Mouse (Mus musculus) forebrain, embryonic 15.5 days (tissue): Measurements from ENCODE around the gene Zfp260. TPM values are rescaled to one million over a fixed set of nuclear protein-coding genes. Genes with fewer than 3 reads are reported as not detected.

Source experiments
- ATAC-seq: fragments of 200-750 bp; cut with Nextera tagmentation; replicated peaks from 2 replicates; pipeline ENCODE4 v1.8.0; 2017; ENCODE audit warnings: mild to moderate bottlenecking, moderate TSS enrichment, moderate library complexity
- H3K27ac ChIP-seq: fragments of 300-500 bp; sonication (generic); replicated peaks from 2 replicates; pipeline ENCODE4 v1.5.1; 2015; ENCODE audit warnings: mild to moderate bottlenecking, inconsistent platforms
- H3K27me3 ChIP-seq: fragments of 300-500 bp; sonication (generic); 2 replicates; pipeline ENCODE4 v1.6.1; 2015; ENCODE audit warnings: inconsistent platforms
- H3K36me3 ChIP-seq: fragments of 300-500 bp; sonication (generic); 2 replicates; pipeline ENCODE4 v1.6.1; 2015; ENCODE audit warnings: mild to moderate bottlenecking, inconsistent platforms
- H3K4me1 ChIP-seq: fragments of 300-500 bp; sonication (generic); 2 replicates; pipeline ENCODE4 v1.6.1; 2015; ENCODE audit warnings: inconsistent platforms
- H3K4me2 ChIP-seq: fragments of 300-500 bp; sonication (generic); replicated peaks from 2 replicates; pipeline ENCODE4 v1.6.1; 2015; ENCODE audit warnings: mild to moderate bottlenecking, inconsistent platforms
- H3K4me3 ChIP-seq: fragments of 300-500 bp; sonication (generic); 2 replicates; pipeline ENCODE4 v1.5.1; 2015; ENCODE audit warnings: mild to moderate bottlenecking, inconsistent platforms
- H3K9ac ChIP-seq: fragments of 300-500 bp; sonication (generic); replicated peaks from 2 replicates; pipeline ENCODE4 v1.6.1; 2015; ENCODE audit warnings: mild to moderate bottlenecking, inconsistent platforms
- H3K9me3 ChIP-seq: fragments of 300-500 bp; sonication (generic); 2 replicates; pipeline ENCODE4 v1.6.1; 2016; ENCODE audit warnings: inconsistent platforms
- WGBS: fragments of 180-500 bp; shearing (Covaris S2); methylation state at CpG from one replicate; pipeline ENCODE4 v1.1.7; 2015; ENCODE audit warnings: mixed read lengths; 5-methylcytosine and 5-hydroxymethylcytosine counted together
- polyA plus RNA-seq: library from polyadenylated mRNA; unstranded; fragments of >200 nt; fragmentation: Nextera tagmentation; extraction: Ambion mirVana; gene quantifications from 2 replicates; pipeline ENCODE4 v1.2.1, GENCODE M21; 2015

Gene Zfp260
- 112 and 122 TPM in 2 replicates for polyA plus RNA-seq

DNA sequence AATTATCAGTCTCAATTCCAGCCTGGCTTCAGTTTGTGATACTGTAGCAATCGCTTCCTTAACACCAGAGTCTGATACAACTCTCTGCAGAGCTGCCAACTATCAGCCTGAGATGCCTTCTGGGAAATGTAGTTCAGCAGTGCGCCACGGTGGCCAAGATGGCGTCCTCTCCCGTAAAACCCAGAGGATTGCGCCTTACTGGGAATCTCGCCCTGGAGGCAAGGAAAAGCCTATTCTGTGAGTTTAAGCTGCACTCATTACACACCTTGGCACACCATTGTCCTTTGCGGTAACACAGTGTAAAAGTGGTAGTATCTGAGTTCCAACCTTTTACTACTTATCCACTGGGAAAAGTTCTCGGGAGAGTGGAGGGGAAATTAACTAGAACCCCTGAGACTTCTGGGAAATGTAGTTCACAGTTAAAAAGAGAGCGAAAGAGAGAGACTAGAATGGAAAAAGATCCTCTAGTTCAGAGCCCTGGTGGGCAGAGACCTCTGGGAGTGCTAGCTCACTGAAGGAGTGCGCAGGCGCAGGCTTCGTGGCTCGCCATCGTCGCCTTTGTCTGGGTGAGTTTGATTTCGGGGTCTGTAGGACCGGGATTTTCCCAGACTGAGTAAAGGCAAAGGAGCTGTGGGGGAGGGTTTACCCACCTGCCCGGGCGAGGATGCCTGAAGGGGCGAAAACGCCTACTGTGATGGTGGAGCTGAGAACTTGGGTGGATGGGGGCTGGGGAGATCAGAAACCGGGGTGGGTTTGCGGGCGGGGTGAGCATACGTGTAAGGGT, at the start of gene Zfp260:
Zfp260 (plus strand) TSS at position 132 of the 784 bp plus-strand sequence.
- peak within 1 kb of the TSS; percentile 99 for H3K27ac ChIP-seq
- H3K36me3 ChIP-seq, result peaks cover 13% of the 10 kb centered on the region; the same call in 1 of the 2 replicates
- peak within 1 kb of the TSS; percentile 70 for H3K4me3 ChIP-seq
- WGBS, result 0% methylated on average over 26 of the region's 26 CpGs
- peak within 1 kb of the TSS; percentile 69 for H3K4me2 ChIP-seq
- H3K27me3 ChIP-seq, result no peaks in the 10 kb centered on the region
- H3K9ac ChIP-seq, result peak within 1 kb of the TSS; percentile 93
- H3K9me3 ChIP-seq, result no peaks in the 10 kb centered on the region
- H3K4me1 ChIP-seq, result peaks cover 42% of the 10 kb centered on the region
- ATAC-seq, result peak; percentile 79

DNA sequence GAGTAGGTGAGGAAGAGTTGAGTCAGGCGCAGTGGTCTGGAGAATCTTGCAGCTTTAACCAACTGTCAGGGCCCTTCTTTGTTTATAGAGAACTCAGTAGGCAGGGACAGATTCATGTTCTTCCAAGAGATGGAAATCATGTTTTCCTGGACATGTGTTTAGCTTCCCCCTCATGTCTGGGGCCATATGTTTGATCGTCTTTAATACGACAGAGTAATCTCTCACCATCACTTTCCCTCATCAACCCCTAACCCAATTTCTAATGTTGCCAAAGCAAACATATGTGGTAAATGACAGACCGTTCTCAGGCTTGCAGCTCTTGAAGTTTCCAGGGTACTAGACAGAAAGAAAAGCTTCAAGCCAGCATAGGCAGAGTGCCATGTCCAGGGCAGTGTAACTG, 46.5 kb upstream of the Zfp260 start:
- H3K27me3 ChIP-seq, result no peaks in the 10 kb centered on the region
- peak overlapping the region; percentile 40 for H3K27ac ChIP-seq
- ATAC-seq, result no peak
- no peaks in the 10 kb centered on the region for H3K9me3 ChIP-seq
- WGBS, result 71% methylated on average over 4 of the region's 4 CpGs
- no peak overlapping the region for H3K4me3 ChIP-seq
- H3K9ac ChIP-seq, result no peak overlapping the region
- peaks cover 17% of the 10 kb centered on the region for H3K4me1 ChIP-seq
- H3K4me2 ChIP-seq, result no peak overlapping the region
- H3K36me3 ChIP-seq, result no peaks in the 10 kb centered on the region

DNA sequence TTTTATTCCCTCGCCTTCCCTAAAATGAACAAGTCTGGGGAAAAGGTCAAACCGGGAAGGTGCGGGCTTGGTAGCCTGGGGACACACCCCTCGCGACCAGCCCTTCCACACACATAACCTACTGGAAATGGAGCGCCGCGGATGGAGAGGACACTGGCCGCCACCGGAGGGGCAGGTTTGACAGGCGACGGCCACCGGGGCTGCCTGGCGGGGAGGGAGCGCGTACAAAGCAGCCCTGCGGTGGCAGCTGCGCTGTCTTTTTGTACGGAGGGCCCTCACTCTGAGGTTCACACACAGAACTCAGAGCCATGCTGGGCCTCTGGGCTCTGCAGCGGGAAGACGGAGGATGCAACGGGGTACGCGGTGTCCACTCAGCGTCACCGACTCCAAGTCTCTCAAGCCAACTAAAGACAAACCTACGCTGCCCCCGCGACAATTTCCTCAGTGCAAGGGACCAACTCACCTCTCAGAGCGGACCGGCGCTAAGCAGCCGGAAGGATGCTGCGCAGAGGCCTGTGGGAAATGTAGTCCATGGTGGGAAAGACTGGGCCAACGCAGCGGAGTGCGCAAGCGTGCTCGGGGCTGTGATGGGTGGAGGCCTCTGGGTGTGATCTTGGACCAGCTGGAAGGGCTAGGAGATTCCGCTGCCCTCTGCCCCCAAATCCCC, 43.6 kb upstream of the Zfp260 start, which contains the start of gene Zfp14:
Zfp14 (minus strand) TSS at position 499 of the 667 bp plus-strand sequence.
- WGBS, result under 1% methylated on average over 39 of the region's 40 CpGs
- Histone ChIP-seq H3K9me3 (no peaks in the 10 kb centered on the region), H3K4me3 (peak within 1 kb of the TSS; percentile 73), H3K27ac (peak within 1 kb of the TSS; percentile 92), H3K4me1 (peaks cover 17% of the 10 kb centered on the region), H3K27me3 (no peaks in the 10 kb centered on the region), H3K9ac (peak within 1 kb of the TSS; percentile 88), H3K4me2 (peak within 1 kb of the TSS; percentile 63), H3K36me3 (peaks cover 10% of the 10 kb centered on the region)
- ATAC-seq, result peak; percentile 99

GRCm38 (mm10) chr7:30053591-30053990, 41.0 kb upstream of the Zfp260 start:
- peaks cover 28% of the 10 kb centered on the region for H3K36me3 ChIP-seq
- H3K27me3 ChIP-seq, result no peaks in the 10 kb centered on the region
- H3K9ac ChIP-seq, result no peak overlapping the region
- peaks cover 12% of the 10 kb centered on the region for H3K4me1 ChIP-seq
- H3K4me3 ChIP-seq, result no peak overlapping the region
- H3K27ac ChIP-seq, result no peak overlapping the region
- ATAC-seq, result no peak
- H3K9me3 ChIP-seq, result no peaks in the 10 kb centered on the region
- 13% methylated on average over 3 of the region's 3 CpGs for WGBS
- no peak overlapping the region for H3K4me2 ChIP-seq

DNA sequence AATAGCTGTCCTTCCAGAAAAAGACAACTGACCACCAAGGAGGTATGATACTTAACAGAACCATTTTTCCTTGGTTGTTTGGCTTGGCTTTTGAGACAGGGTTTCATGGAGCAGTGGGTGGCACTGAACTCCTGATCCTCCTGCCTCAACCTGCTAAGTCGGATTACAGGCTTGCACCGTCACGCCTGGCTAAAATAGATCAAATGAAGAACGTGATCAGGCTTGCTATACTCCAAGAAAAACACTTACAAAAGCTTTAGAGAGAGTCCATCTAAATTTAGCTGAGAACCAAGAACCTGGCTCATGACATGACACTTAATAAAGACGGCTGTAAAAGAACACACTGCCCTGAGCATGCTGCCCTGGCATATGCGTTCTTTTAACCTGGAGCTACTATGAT, 34.2 kb upstream of the Zfp260 start:
- no peak overlapping the region for H3K9ac ChIP-seq
- H3K4me2 ChIP-seq, result no peak overlapping the region
- no peak overlapping the region for H3K27ac ChIP-seq
- no peak for ATAC-seq
- H3K27me3 ChIP-seq, result no peaks in the 10 kb centered on the region
- no peaks in the 10 kb centered on the region for H3K4me1 ChIP-seq
- 86% methylated on average over 6 of the region's 6 CpGs for WGBS
- no peaks in the 10 kb centered on the region for H3K9me3 ChIP-seq
- H3K36me3 ChIP-seq, result peaks cover 68% of the 10 kb centered on the region
- no peak overlapping the region for H3K4me3 ChIP-seq

DNA sequence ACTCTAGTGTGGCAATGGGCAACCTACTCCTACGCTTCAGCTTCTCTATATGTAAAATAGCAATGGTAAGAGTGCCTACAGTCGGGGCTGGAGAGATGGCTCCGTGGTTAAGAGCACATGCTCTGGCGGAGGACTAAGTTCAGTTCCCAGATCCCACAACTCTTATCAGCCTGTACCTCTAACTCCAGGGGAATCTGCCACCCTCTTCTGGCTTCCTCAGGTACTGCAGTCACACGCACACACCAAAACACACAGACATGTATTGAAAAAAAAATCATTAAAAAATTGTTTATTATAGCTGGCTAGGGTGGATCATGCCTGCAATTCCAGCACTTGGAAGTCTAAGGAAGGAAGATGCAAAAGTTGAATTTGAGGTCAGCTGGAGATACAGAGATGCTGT, 32.1 kb upstream of the Zfp260 start:
- 92% methylated on average over 5 of the region's 5 CpGs for WGBS
- no peak for ATAC-seq
- no peaks in the 10 kb centered on the region for H3K27me3 ChIP-seq
- no peak overlapping the region for H3K27ac ChIP-seq
- H3K4me2 ChIP-seq, result no peak overlapping the region
- H3K4me1 ChIP-seq, result no peaks in the 10 kb centered on the region
- no peak overlapping the region for H3K9ac ChIP-seq
- H3K4me3 ChIP-seq, result no peak overlapping the region
- H3K36me3 ChIP-seq, result peaks cover 63% of the 10 kb centered on the region
- no peaks in the 10 kb centered on the region for H3K9me3 ChIP-seq

GRCm38 (mm10) chr7:30064622-30065021, 30.0 kb upstream of the Zfp260 start:
- Histone ChIP-seq H3K36me3 (peaks cover 65% of the 10 kb centered on the region), H3K4me3 (no peak overlapping the region), H3K27me3 (no peaks in the 10 kb centered on the region), H3K4me1 (no peaks in the 10 kb centered on the region), H3K9me3 (no peaks in the 10 kb centered on the region), H3K9ac (no peak overlapping the region), H3K4me2 (no peak overlapping the region), H3K27ac (no peak overlapping the region)
- WGBS, result 83% methylated on average over 5 of the region's 5 CpGs
- ATAC-seq, result no peak

DNA sequence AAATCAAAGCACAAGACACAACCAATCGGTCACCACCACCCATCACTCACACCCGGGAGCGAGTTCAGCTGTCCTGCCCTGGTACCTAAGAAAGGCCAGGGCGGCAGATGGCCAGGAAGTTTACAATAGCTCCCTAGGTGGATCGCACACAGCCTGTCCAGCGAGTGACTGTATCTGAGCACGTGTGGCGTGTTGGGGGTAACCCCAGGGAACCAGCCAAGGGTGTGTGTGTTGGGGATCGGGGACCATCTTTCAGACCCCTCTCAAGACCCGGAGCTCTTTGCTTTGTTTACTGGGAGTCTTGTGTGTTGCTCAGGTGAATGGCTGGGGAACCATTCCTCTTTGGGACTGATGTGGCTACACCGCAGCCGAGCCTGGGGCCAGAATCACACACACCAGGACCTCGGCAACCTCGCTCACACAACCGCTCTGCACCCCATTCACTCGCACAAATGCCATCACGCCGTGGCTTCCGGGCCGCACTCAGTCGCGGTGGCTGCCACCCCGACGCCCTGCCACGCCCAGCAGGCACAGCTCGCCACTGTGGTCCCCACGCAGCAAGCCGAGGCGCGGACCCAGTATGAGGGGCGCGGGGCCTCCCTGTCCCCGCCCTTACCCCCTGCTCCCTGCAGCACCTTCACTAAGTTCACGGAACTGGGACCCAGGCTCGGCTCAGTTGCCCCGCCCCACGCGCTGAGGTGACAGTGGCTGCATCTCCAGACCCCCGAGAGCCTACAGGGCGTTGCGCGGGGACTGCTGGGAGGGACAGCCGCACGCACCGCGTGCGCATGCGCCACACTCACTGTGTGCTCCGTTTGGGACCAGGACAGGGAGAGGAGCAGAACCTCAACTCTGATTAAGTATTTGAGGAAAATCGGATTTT, 22.2 kb upstream of the Zfp260 start, which contains the start of gene Zfp82:
Zfp82 (minus strand) TSS at position 755 of the 883 bp plus-strand sequence.
- Histone ChIP-seq H3K36me3 (peaks cover 29% of the 10 kb centered on the region; the same call in 1 of the 2 replicates), H3K9me3 (no peaks in the 10 kb centered on the region), H3K4me1 (peaks cover 20% of the 10 kb centered on the region), H3K4me3 (peak within 1 kb of the TSS; percentile 97), H3K27ac (peak within 1 kb of the TSS; percentile 89), H3K4me2 (peak within 1 kb of the TSS; percentile 97), H3K9ac (peak within 1 kb of the TSS; percentile 93), H3K27me3 (no peaks in the 10 kb centered on the region)
- under 1% methylated on average over 50 of the region's 50 CpGs for WGBS
- peak; percentile 93 for ATAC-seq

GRCm38 (mm10) chr7:30086524-30086923, 8.1 kb upstream of the Zfp260 start:
- Histone ChIP-seq H3K4me2 (no peak overlapping the region), H3K36me3 (peaks cover 31% of the 10 kb centered on the region), H3K27ac (no peak overlapping the region), H3K4me1 (peaks cover 25% of the 10 kb centered on the region), H3K4me3 (no peak overlapping the region), H3K9me3 (no peaks in the 10 kb centered on the region), H3K9ac (no peak overlapping the region), H3K27me3 (no peaks in the 10 kb centered on the region)
- WGBS, result 89% methylated on average over 9 of the region's 9 CpGs
- no peak for ATAC-seq

GRCm38 (mm10) chr7:30089405-30089804, 5.2 kb upstream of the Zfp260 start:
- Histone ChIP-seq H3K27me3 (no peaks in the 10 kb centered on the region), H3K4me2 (peak overlapping the region; percentile 51), H3K9me3 (no peaks in the 10 kb centered on the region), H3K4me3 (peak overlapping the region; percentile 54), H3K27ac (no peak overlapping the region), H3K9ac (peak overlapping the region; percentile 51), H3K4me1 (peaks cover 31% of the 10 kb centered on the region), H3K36me3 (peaks cover 18% of the 10 kb centered on the region)
- no peak for ATAC-seq
- WGBS, result 14% methylated on average over 6 of the region's 6 CpGs

DNA sequence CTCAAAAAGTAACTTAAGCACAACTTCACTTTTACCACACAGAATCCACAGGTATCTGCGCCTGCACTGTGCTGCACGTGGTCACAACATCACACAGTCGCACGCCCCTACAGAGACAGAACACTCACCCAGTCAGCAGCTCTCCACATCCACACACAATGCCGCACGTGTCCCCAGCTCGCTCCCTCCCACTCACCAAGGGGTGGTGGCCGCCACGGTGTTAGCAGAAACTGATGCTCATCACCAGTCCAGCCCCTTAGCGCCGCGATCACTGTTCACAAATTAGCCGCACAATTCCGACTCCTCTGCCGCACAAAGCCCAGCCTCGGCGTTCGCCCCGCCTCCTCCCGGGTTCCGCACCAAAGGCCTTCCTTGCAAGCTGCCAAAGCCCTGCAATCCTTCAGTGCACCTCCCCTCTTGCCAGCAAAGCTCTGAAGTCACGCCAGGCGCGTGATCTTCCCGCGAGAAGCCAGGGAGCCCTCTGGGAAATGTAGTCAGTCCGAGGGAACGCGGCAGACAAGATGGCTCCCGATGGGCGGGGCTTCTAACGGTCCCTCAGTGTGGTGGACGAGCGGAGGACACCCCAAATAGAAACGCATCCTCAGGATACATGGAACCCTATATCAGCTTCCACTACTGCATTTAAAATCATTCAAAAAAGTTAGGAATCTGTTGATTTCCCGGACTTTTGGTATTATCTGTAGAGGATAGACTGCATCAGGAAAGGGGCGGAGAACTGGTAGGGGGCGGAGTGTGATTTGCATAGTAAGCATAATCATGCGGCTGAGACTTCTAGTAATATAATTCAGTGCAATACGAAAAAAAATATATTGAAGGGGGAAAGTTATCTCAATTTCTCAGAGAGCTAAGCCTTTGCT, 4.2 kb upstream of the Zfp260 start, which contains the start of the genes Gm26920 and Zfp566:
Gm26920 (minus strand) TSS at position 319 of the 878 bp plus-strand sequence.
Zfp566 (minus strand) TSS at position 436 of the 878 bp plus-strand sequence.
- H3K36me3 ChIP-seq, result peaks cover 11% of the 10 kb centered on the region
- peak within 1 kb of the TSS; percentile 51 for H3K9ac ChIP-seq
- peak within 1 kb of the TSS; percentile 54 for H3K4me3 ChIP-seq
- H3K27me3 ChIP-seq, result no peaks in the 10 kb centered on the region
- H3K27ac ChIP-seq, result peak within 1 kb of the TSS; percentile 88
- peak within 1 kb of the TSS; percentile 52 for H3K4me2 ChIP-seq
- H3K4me1 ChIP-seq, result peaks cover 31% of the 10 kb centered on the region
- no peaks in the 10 kb centered on the region for H3K9me3 ChIP-seq
- WGBS, result under 1% methylated on average over 40 of the region's 40 CpGs
- peak; percentile 92 for ATAC-seq
